Mouse (Mus musculus) liver, embryonic 14.5 days (tissue): ENCODE data around the gene Cpd.

Experiments used
- CTCF ChIP-seq: IDR thresholded peaks from 2 replicates; pipeline ENCODE4 v1.5.1; 2016; ENCODE audit warnings: antibody characterized with exemption, low read depth, control low read depth
- EP300 ChIP-seq: IDR thresholded peaks from 2 replicates; pipeline ENCODE4 v1.6.1; 2016; ENCODE audit warnings: antibody characterized with exemption, low read depth

DNA sequence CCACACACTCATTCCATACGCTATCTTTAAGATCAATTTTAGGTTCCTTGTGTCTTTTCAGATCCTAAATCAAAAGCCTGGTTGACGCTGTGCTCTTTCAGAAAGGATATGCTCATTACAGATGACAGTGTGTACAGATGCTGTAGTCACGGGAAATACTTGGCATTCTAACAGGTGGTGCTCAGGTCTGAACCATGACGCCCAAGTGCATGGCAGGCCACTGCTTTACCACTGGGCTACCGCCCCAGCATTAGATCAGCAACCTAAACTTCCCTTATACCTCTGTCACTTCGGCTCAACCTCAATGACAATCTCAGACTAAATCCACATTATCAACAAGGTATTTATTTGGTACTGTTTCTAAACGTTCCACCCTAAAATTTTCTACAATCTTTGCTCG is 71.3 kb downstream of the Cpd start:
- TF ChIP-seq CTCF (no peak), EP300 (no peak)
